ENCODE assay signal across 9 mouse cellular contexts in genomic region chr6:91719865-91720533, GRCm38 (mm10). TPM values are rescaled to one million over a fixed set of nuclear protein-coding genes. Genes with fewer than 3 reads are reported as not detected.
DNase-seq lines count a peak whose midpoint lies in the region; ATAC-seq and TF ChIP-seq lines count a peak whose summit lies in the region.
"Had no signal": no experiment of that assay in that cellular context is flagged by ENCODE, and none has a peak within 500 bp of the region (broad histone marks: within the 10 kb centered on the region; RNA-seq: fewer than 3 reads in every experiment).

No protein-coding gene starts in this region.

- 0 out of 2 replicates have a peak overlapping the region, but pooled peaks have one; percentile 18 for H3K9ac ChIP-seq in kidney, postnatal 0 days (ENCODE audit: low read depth, low read length)
- peak overlapping the region; percentile 37; the same call in 1 of the 2 replicates for H3K9ac ChIP-seq in liver, postnatal 0 days (replicated peaks)

- peak; percentile 64 for DNase-seq in kidney, postnatal 0 days (ENCODE audit: low spot score)
- no peak for DNase-seq in kidney, adult 8-10 months
- DNase-seq in hindbrain, embryonic 10.5 days (ENCODE audit: low spot score): peak; percentile 71
- DNase-seq in liver, postnatal 0 days: no peak
- DNase-seq in right cerebral cortex, postnatal 25 days: peak; percentile 66
- no peak for DNase-seq in spleen, postnatal 10 days (ENCODE audit: low spot score in 2 of 2)

- no peak for TF ChIP-seq CTCF in kidney, postnatal 0 days (IDR thresholded peaks at IDR 0.05; ENCODE audit: low read depth)
- no peak for TF ChIP-seq CTCF in cortical plate, adult 2 months (IDR thresholded peaks at IDR 0.05; ENCODE audit: extremely low read depth, insufficient read depth, low read length)
- no peak for TF ChIP-seq CTCF in liver, postnatal 0 days (IDR thresholded peaks at IDR 0.05; ENCODE audit: low read depth)

- H3K4me2 ChIP-seq in kidney, postnatal 0 days (ENCODE audit: low read length): no peak overlapping the region
- H3K4me2 ChIP-seq in liver, postnatal 0 days (ENCODE audit: low read depth, low read length): no peak overlapping the region

- no peak overlapping the region for H3K4me3 ChIP-seq in kidney, postnatal 0 days (replicated peaks; ENCODE audit: low read depth, low read length)
- no peak overlapping the region for H3K4me3 ChIP-seq in cortical plate, adult 2 months (ENCODE audit: insufficient read depth, low read length)
- peak overlapping the region; percentile 18 for H3K4me3 ChIP-seq in hindbrain, embryonic 10.5 days
- no peak overlapping the region for H3K4me3 ChIP-seq in liver, postnatal 0 days (ENCODE audit: low read depth, low read length)
- H3K4me3 ChIP-seq: megakaryocyte, embryonic 14.5 days had no signal

- peak; percentile 45 for ATAC-seq in kidney, postnatal 0 days (replicated peaks; ENCODE audit: low FRiP score, low read depth)
- no peak for ATAC-seq in liver, postnatal 0 days
- ATAC-seq in erythroblast, adult 5-6 weeks (replicated peaks; ENCODE audit: low FRiP score, poor library complexity, severe bottlenecking): no peak

- H3K27me3 ChIP-seq in kidney, postnatal 0 days (ENCODE audit: insufficient read depth, low read length): no peaks in the 10 kb centered on the region
- H3K27me3 ChIP-seq in hindbrain, embryonic 10.5 days (ENCODE audit: insufficient read depth, poor library complexity, severe bottlenecking): no peaks in the 10 kb centered on the region
- no peaks in the 10 kb centered on the region for H3K27me3 ChIP-seq in liver, postnatal 0 days (ENCODE audit: insufficient read depth, low read length)
- H3K27me3 ChIP-seq: megakaryocyte, embryonic 14.5 days had no signal

- peak overlapping the region; percentile 73 for H3K27ac ChIP-seq in kidney, postnatal 0 days
- peak overlapping the region; percentile 72 for H3K27ac ChIP-seq in cortical plate, adult 2 months (ENCODE audit: insufficient read depth, low read length)
- peak overlapping the region; percentile 83 for H3K27ac ChIP-seq in hindbrain, embryonic 10.5 days
- H3K27ac ChIP-seq in liver, postnatal 0 days (ENCODE audit: low read depth): peak overlapping the region; percentile 98

- WGBS in kidney, postnatal 0 days: 11% methylated on average over 9 of the region's 9 CpGs
- 7% methylated on average over 9 of the region's 9 CpGs for WGBS in hindbrain, embryonic 10.5 days
- 68% methylated on average over 9 of the region's 9 CpGs for WGBS in liver, postnatal 0 days (ENCODE audit: insufficient replicate concordance)

- TF ChIP-seq POLR2A in cortical plate, adult 2 months (IDR thresholded peaks at IDR 0.05; ENCODE audit: extremely low read depth, insufficient read depth, low read length): peak; percentile 22; the same call in 1 of the 2 replicates

- no peak for TF ChIP-seq EP300 in liver, postnatal 0 days (IDR thresholded peaks at IDR 0.05; ENCODE audit: low read depth)

- H3K9me3 ChIP-seq in kidney, postnatal 0 days (replicated peaks; ENCODE audit: low read length): no peaks in the 10 kb centered on the region
- H3K9me3 ChIP-seq in hindbrain, embryonic 10.5 days: no peaks in the 10 kb centered on the region
- no peaks in the 10 kb centered on the region for H3K9me3 ChIP-seq in liver, postnatal 0 days (ENCODE audit: low read length)
- H3K9me3 ChIP-seq: megakaryocyte, embryonic 14.5 days had no signal

- peaks cover 25% of the 10 kb centered on the region for H3K4me1 ChIP-seq in kidney, postnatal 0 days (replicated peaks; ENCODE audit: insufficient read depth, low read length)
- peaks cover 20% of the 10 kb centered on the region for H3K4me1 ChIP-seq in cortical plate, adult 2 months (ENCODE audit: control insufficient read depth, insufficient read depth, low read length)
- peaks cover 52% of the 10 kb centered on the region for H3K4me1 ChIP-seq in hindbrain, embryonic 10.5 days (replicated peaks)
- peaks cover 13% of the 10 kb centered on the region for H3K4me1 ChIP-seq in liver, postnatal 0 days (ENCODE audit: insufficient read depth)

- H3K36me3 ChIP-seq in kidney, postnatal 0 days (ENCODE audit: insufficient read depth, low read length): peaks cover 28% of the 10 kb centered on the region
- peaks cover 43% of the 10 kb centered on the region for H3K36me3 ChIP-seq in hindbrain, embryonic 10.5 days
- H3K36me3 ChIP-seq in liver, postnatal 0 days (replicated peaks; ENCODE audit: insufficient read depth, low read length): peaks cover 26% of the 10 kb centered on the region

RNA-seq across cellular contexts. Expression of gene Slc6a6, which starts 36.1 kb away (rescaled TPM):
- 106 and 121 TPM in 2 replicates for polyA plus RNA-seq in kidney, postnatal 0 days (2015; fragmentation: Nextera tagmentation; extraction: Ambion mirVana)
- polyA plus RNA-seq in cortical plate, adult 2 months (2012; rRNA removed): 94.9 and 105 TPM in 2 replicates
- 58.9 and 60.0 TPM in 2 replicates for polyA plus RNA-seq in hindbrain, embryonic 10.5 days (2016; fragmentation: Nextera tagmentation; extraction: Ambion mirVana)
- polyA plus RNA-seq in liver, postnatal 0 days (2015; fragmentation: Nextera tagmentation; extraction: Ambion mirVana): 31.1 and 34.4 TPM in 2 replicates
- total RNA-seq in erythroblast, adult 5-6 weeks (2015; ENCODE audit: low replicate concordance): 12.1 and 15.0 TPM in 2 replicates
- total RNA-seq in erythroblast, adult 5-6 weeks (2017; ENCODE audit: low replicate concordance): 7.1 and 11.6 TPM in 2 replicates

Comparison
In these comparisons a context has a peak if more than half of its experiments do, and no peak if none do; other contexts are left out.
1. DNase-seq: peak in kidney, postnatal 0 days (single experiment), hindbrain, embryonic 10.5 days (single experiment) and right cerebral cortex, postnatal 25 days (single experiment); none in kidney, adult 8-10 months (0 of 2), liver, postnatal 0 days (single experiment) and spleen, postnatal 10 days (0 of 2).
2. Peak in every context shown above with its lines, with median percentiles within 50 percentile points of each other: H3K27ac ChIP-seq.